Mouse (Mus musculus): ENCODE data around the gene Slco3a1.

DNA sequence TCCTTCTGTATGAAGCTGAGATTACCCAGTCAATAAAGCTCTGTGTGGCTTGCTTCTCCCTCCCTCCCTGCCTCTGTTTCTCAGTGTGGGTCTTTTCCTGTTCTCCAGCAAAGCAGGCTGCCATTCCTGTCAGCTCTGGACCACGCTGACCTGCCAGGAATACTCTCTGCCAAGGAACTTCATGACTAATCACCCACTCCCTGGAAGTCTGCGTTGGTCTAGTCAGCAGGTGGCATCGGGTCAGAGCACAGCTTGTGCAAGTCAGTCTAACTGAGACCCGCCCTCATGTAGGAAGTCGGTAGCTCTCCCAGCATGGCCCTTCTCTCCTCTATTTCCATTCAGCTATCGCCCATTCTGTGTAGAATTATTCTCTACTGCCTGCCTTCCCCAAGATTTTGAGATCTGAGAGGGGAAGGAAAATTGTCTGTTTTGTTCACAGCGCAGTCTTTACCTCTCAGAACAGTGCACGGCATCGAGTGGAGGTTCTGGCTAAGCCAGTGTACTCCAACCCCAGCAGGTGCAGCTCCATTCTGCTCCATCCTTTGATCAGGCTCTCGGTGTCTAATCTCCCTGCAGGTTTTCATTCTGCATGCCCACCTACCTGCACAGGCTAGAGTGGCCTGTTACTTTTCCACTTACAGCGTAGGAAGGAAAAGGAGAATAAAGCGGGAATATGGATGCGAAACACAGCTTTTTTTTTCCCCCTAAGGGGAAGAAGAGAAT is 145.8 kb downstream of the Slco3a1 start:
- TF ChIP-seq POLR2A (IDR thresholded peaks at IDR 0.05; ENCODE audit: borderline replicate concordance, control insufficient read depth, low read depth, low read length), result no peak
- no peak for TF ChIP-seq CTCF (IDR thresholded peaks at IDR 0.05; ENCODE audit: control insufficient read depth, insufficient read depth, low read length)

Measured in bone marrow, adult 2 months (tissue).